Mouse (Mus musculus): Measurements from ENCODE around the gene Btbd11. TPM values are rescaled to one million over a fixed set of nuclear protein-coding genes. Genes with fewer than 3 reads are reported as not detected.

The Btbd11 gene
- total and polyA plus RNA-seq, 3 experiments = 5.7 to 14.6 (median 10.0) TPM

DNA sequence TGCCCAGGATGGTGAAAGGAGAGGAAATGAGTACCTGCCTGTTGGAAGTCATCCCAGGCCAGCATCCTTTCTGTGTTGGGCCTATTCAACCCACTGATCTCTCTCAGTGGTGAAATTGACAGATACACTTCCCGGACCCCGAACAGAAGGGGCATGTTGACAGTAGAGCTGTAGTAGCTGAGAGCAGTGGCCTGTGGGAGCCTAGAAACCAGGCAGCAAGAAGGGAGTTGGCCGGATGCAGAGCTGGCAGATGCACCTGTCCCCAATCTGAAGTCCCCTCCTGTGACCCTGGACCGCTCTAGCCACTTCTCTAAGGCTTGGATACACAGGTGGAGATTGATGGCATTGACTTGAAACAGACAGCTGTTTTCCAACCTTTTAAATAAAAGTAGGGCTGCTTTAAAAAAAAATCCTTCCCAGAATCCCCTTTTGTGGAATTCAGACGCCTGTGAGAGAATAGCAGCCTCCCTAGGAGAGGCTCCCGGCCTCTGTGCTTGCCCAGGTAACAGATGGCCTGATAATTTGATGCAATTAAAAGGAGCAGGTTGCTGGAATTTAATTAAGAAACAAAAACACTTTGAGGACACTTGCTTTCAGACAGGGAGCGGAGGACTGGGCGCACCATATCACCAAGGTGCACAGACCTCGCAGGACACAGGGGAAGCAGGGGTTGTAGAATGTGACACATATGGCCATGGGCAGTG is 89.2 kb downstream of the Btbd11 start:
- DNase-seq = no peak

- DNase-seq = peak; percentile 48
Observed at GRCm38 (mm10) chr10:85479959-85480625, 93.5 kb downstream of the Btbd11 start.

DNA sequence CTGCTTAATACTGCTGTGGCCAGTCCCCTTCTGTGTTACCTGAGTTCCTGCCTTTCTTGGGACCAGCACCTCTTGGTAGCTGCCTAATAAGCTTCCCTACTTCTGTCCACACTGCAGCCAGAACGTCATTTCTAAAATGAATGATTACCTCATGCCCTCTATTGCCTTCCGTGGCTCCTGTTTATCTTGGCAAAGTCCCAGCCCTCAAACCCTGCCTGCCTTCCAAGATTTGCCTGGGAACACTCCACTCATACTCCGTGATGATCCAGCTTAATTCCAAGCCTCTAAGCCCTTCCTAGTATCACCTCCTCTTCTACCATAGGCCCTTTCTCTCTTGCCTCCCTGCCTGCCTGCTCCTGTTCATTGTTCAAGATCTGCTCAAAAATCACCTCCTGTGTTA is 94.5 kb downstream of the Btbd11 start:
- peak; percentile 82 for DNase-seq

GRCm38 (mm10) chr10:85482064-85482473 is 95.5 kb downstream of the Btbd11 start:
- no peak for DNase-seq

DNA sequence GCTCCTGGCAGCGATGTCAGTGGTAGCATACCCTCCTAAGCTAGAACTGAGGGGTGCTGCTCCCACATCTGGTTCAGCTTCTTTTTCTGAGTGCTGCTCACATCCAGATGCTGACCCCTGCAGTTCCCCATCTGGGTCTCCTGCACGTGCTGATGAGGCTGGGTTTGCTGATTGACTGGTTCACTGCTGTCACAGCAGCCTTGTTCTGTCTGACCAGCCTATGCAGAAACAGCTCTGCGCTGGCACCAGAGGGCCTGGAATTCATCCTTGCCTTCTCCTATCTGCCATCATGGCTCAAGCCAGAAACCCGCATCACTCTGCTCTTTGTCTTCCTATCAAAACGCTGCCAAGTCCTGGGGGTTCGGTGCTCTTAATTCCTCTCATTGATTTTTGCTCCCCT is 95.9 kb downstream of the Btbd11 start:
- DNase-seq = no peak

DNA sequence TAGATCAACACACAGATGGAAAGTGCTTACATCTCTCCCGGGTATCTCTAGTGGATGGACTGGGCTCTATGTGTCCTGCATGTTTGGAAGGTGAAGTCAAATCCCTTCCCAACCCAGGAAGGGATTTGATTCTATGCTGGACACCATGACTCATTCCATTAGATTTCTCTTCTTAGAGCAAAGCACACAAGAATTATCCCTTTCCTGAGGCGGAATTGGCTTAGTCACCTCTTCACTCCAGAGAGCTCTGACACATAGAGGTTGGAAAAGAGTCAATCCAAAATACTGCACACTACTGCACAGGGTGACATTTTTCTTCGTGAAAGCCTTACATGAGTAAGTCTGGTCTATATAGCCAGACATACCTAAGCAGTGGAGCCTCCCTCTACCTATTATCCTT is 99.8 kb downstream of the Btbd11 start:
- peak; percentile 17 for DNase-seq

- DNase-seq = no peak
Observed at GRCm38 (mm10) chr10:85492583-85492982, 106.0 kb downstream of the Btbd11 start.

- DNase-seq = no peak
Observed at GRCm38 (mm10) chr10:85496358-85496757, 109.7 kb downstream of the Btbd11 start.

- DNase-seq = no peak
Observed at GRCm38 (mm10) chr10:85496981-85497380, 110.4 kb downstream of the Btbd11 start.

DNA sequence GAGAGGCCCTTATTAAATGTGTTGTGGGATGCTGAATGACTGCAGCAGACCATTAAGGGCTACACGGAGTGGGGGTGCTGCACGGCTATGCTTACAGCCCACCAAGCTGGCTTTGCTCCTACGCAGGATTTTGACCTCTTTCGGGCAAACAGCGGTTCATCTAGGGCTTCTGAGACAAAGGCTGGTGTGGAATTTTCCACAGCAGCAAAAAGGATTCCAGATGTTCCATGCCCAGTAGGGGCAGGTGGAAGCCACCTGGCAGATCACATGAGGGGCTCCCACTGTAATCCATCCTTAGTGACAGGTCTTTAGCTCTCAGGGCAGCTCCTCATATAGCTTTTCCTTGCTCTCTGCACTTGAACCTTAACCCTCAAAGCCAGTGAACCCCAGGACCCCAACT is 111.3 kb downstream of the Btbd11 start:
- DNase-seq = no peak

- DNase-seq = peak; percentile 84
Observed at GRCm38 (mm10) chr10:85500573-85501155, 114.0 kb downstream of the Btbd11 start.

DNA sequence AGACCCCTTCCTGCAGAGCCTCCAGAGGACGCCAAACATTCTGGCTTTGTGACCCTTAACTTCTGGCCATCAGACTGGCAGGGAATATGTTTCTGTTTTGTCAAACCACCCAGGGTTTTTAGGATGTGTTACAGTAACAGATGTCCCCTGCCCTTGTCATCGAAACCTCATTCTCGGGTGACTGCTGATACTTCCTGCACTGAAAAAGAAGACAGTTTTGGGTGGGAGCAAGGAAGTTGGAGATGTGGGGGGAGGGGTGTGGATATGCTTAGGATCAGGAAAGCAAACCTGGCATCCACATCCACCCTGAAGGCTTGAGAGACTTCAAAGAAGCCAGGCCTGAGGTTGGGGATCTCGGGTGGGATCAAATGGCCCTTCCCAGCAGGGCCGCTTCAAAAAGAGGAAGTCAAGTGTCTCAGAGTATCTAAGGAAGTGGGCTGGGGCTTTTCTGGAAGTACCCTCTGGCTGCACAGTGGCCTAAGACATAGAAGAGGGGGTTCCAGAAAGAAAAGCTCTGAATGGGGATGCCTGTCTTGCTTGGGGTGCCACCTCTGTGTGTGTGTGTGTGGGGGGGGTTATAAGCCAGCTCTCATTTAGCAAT is 115.5 kb downstream of the Btbd11 start:
- DNase-seq = no peak

DNA sequence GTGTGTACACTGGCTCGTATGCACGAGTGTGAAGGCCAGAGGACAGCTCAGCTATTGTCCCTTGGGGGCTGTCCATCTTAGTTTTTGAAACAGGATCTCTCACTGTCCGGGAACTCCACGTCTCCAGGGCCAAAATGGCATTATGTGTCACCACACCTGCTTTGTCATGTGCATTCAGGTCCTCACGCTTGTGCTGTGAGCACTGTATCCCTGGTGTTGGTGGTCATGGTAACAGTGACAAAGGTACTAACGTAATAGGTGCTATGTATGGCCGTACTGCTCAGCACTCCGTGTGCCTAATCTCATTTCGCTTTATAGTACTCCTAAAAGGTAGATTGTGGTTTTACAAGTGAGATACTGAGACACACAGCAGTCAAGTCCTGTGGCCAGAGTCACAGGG is 116.0 kb downstream of the Btbd11 start:
- no peak for DNase-seq

DNA sequence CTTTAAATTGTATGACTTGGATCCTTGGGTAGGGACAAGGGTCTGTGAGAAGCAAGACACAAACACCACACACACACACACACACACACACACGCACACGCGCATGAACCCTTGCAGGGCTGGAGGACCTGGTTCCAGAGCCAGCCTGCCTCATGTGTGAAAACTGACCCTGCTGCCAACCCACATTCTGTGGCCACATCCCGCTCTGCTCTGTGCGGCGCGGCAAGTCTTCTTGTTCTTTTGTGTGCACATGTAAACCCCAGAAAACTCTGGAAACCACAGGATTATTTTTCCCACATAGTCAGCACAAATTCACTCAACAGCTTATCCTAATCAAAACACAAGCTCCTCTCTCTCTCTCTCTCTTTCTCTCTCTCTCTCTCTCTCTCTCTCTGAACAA is 116.8 kb downstream of the Btbd11 start:
- no peak for DNase-seq

DNA sequence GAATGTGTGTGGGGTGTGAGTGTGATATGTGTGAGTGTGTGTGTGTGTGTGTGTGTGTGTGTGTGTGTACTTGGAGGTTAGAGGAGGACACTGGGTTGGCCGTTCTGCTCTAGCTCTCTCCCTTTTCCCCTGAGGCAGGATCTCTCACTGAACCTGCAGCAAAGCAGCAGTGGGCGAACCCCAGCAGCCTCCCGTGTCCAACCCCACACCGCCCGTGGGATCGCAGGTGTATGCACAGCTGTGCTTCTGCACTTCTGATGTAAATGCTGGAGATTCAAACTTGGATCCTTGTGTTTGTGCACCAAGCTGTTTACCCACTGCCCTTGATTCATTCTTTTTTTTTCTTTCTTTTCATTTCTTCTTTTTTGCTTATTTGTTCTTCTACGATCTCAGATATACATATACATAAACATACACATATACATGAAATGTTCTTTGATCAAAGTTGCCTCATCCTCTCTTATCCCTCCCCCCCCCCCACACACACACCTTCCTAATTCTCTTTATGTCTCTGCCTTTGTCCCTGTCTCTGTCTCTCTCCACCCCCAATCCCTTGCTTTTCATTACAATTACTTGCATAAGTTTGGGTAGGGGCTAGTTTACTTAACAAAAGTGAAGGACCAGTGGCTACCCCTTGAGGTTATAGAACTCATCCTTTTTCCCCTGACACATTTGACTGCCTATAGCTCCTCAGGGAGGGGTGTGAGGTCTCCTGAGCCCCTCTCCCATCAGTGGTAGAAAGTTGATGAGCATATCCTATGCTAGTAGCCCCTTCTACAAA is 120.8 kb downstream of the Btbd11 start:
- no peak for DNase-seq

GRCm38 (mm10) chr10:85508193-85508794 is 121.7 kb downstream of the Btbd11 start:
- DNase-seq = peak; percentile 93

DNA sequence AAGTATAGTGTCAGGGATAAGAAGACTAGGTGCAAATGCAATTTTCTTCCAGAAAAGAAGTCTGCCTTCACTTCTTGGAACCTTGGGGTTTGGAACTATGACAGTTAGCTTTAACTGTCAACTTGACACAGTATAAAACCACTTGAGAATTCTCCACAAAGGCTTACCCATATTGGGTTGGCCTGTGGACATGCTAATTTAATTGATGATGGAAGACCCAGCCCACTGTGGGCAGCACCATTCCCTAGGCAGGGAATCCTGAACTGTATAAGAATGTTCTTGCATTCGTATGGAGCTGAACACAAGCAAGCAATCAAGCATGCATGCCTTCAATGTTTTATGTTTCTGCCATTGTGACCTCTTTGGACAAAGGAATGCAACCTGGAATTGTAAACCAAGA is 122.4 kb downstream of the Btbd11 start:
- no peak for DNase-seq

GRCm38 (mm10) chr10:85510329-85510728 is 123.7 kb downstream of the Btbd11 start:
- DNase-seq = peak; percentile 69

- peak; percentile 45 for DNase-seq
Observed at GRCm38 (mm10) chr10:85512808-85513207, 126.2 kb downstream of the Btbd11 start.

DNA sequence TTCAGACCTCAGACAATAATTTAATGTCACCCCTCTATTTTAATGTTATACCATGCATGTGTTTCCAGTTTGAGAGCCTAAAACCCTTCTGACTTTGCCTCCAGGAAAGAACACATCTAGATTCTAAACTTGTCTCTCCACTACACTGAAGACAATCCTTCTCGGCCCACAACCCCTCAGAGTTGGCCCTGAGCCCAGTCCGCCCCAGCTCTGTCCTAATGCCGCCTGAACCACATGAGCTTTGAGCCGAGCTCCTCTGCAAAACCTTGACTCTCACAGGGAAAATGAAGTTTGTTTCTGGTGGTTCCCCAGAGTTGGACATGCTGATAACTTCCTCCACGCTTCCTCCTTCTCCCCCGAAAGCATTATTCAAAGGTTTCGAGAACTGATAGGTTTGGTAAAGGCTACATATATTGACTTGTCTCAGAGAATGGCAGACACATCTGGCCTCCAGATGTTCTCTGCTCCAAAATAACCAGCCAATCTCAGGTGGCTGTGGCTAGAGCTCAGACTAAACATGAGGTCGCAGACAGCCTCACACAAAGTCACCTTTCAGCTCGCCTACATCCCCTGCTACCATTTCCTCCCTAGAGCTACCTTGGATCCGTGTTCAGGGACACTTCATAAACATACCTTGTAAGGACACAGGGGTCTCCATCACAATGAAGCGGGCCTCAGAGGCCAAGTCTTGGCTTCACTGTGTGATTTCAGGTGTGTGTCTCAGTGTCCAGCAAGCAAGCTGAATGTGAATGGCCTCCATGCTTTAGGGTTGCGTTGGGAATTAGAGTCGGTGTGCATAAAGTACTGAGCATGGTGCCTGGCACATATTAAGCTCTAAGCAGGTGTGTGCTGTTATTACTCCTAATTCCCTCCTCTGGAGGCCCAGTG is 130.9 kb downstream of the Btbd11 start:
- no peak for DNase-seq

- no peak for DNase-seq
Observed at GRCm38 (mm10) chr10:85518111-85518409, 131.4 kb downstream of the Btbd11 start.

Measured in adrenal gland, adult 2 months (tissue).